Mouse (Mus musculus): ENCODE data around the gene Slco1c1. TPM values are rescaled to one million over a fixed set of nuclear protein-coding genes. Genes with fewer than 3 reads are reported as not detected.

Gene Slco1c1
- not detected for total RNA-seq (2023)

DNA sequence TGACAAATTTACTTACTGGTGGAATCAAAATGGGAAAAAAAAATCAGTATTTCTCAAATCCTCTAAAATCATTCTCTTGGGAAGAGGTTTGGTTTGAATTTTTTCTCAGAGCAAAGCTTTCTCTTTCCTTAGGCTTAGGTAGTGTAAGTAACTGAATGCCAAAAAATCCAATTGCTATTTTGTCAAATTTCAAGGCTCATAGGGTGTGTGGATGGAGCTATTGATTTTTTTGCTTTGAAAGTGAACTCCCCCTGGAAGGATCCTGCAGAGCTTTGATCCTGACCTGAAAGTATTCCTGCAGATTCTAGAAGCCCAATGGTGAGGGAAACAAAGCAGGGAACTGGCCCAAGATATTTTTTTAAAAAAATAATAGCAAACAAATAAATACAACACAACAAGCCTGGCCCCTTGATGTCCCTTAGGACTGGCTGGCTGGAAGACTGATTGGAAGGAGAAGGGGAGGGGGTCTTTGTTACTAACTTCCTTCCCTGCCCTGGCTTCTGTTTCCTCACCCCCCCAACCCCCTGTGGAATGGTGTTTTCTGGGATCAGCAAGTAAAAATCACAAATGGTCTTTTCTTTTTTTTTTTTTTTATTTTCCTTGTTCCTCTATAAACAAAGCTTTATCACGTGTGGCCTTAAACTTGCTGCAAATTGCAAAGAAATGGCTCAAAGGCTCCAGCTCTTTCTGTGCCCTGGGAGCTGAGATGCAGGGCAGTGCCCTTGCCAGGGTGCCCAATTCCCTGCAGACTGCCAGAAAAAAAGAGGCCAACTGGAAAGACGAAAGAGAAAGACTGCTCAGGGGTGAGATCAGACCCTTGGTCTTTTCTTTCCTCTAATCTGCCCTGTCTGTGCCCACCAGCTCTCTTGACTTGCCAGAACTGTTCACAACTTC lies at the start of gene Slco1c1:
Slco1c1 (plus strand) TSS at position 622 of the 894 bp plus-strand sequence.

Other genes with a start within 250 kb of the Slco1c1 start
- gene Slco1b2, start 105.2 kb downstream of the Slco1c1 start, total RNA-seq (2023): not detected
- not detected for gene Gm5724, start 249.4 kb downstream of the Slco1c1 start, total RNA-seq (2023)